Mouse (Mus musculus) liver, adult 2 months (tissue): ENCODE results near the gene Lctl.

ENCODE experiments used
- CTCF ChIP-seq: fragments of 200-500 bp; IDR thresholded peaks from 2 replicates; pipeline ENCODE4 v1.5.1; 2011; ENCODE audit warnings: low read depth, low read length, control low read depth
- POLR2A ChIP-seq: fragments of 200-500 bp; IDR thresholded peaks from 2 replicates; pipeline ENCODE4 v1.6.1; 2011; ENCODE audit warnings: low read length, control low read depth; ENCODE audit not compliant: insufficient read depth; ENCODE audit errors: extremely low read depth

- no peak for TF ChIP-seq CTCF
- TF ChIP-seq POLR2A: no peak
These were observed 30.4 kb upstream of the Lctl start for GRCm38 (mm10) chr9:64086543-64086942.
